Mouse (Mus musculus) testis, adult 2 months (tissue): ENCODE data around the gene Galnt14. TPM values are rescaled to one million over a fixed set of nuclear protein-coding genes. Genes with fewer than 3 reads are reported as not detected.

ENCODE experiments used
- H3K27ac ChIP-seq: fragments of 200-500 bp; 2 replicates; pipeline ENCODE4 v1.5.1; 2012; ENCODE audit warnings: low read depth, low read length; ENCODE audit not compliant: control insufficient read depth, insufficient read depth
- H3K27me3 ChIP-seq: fragments of 200-500 bp; 2 replicates; pipeline ENCODE4 v1.6.1; 2012; ENCODE audit warnings: mild to moderate bottlenecking, low read length, moderate library complexity; ENCODE audit not compliant: control insufficient read depth, insufficient read depth
- H3K36me3 ChIP-seq: fragments of 200-500 bp; 2 replicates; pipeline ENCODE4 v1.6.1; 2012; ENCODE audit warnings: mild to moderate bottlenecking, low read length; ENCODE audit not compliant: control insufficient read depth, insufficient read depth
- H3K4me1 ChIP-seq: fragments of 200-500 bp; 2 replicates; pipeline ENCODE4 v1.6.1; 2012; ENCODE audit warnings: low read length; ENCODE audit not compliant: control insufficient read depth, insufficient read depth
- H3K4me3 ChIP-seq: fragments of 200-500 bp; 2 replicates; pipeline ENCODE4 v1.5.1; 2012; ENCODE audit warnings: low read depth, mild to moderate bottlenecking, low read length, moderate library complexity, mixed read lengths; ENCODE audit not compliant: control insufficient read depth
- CTCF ChIP-seq: fragments of 200-500 bp; IDR thresholded peaks from 2 replicates; pipeline ENCODE4 v1.5.1; 2012; ENCODE audit warnings: low read depth, mild to moderate bottlenecking, inconsistent platforms, low read length, moderate library complexity; ENCODE audit not compliant: control insufficient read depth, insufficient read depth, insufficient replicate concordance
- POLR2A ChIP-seq: fragments of 200-500 bp; IDR thresholded peaks from 2 replicates; pipeline ENCODE4 v1.6.1; 2012; ENCODE audit warnings: low read depth, mild to moderate bottlenecking, inconsistent platforms, low read length, moderate library complexity; ENCODE audit not compliant: control insufficient read depth
- polyA plus RNA-seq: library from polyadenylated mRNA; depleted of rRNA; stranded (reverse); fragments of >200 nt; gene quantifications from 2 replicates; pipeline ENCODE4 v1.2.3, GENCODE M21; 2012

Gene Galnt14
- polyA plus RNA-seq, 1 experiment = 3.9 TPM

GRCm38 (mm10) chr17:73663237-73663636 lies 47.0 kb downstream of the Galnt14 start:
- Histone ChIP-seq H3K27ac (no peak overlapping the region), H3K4me1 (no peaks in the 10 kb centered on the region)
- no peak for TF ChIP-seq CTCF
- TF ChIP-seq POLR2A = no peak

GRCm38 (mm10) chr17:73658731-73659445 lies 51.4 kb downstream of the Galnt14 start:
- no peaks in the 10 kb centered on the region for H3K36me3 ChIP-seq
- no peaks in the 10 kb centered on the region for H3K27me3 ChIP-seq
- TF ChIP-seq POLR2A = no peak
- TF ChIP-seq CTCF = no peak
- no peaks in the 10 kb centered on the region for H3K4me1 ChIP-seq
- no peak overlapping the region for H3K4me3 ChIP-seq
- no peak overlapping the region for H3K27ac ChIP-seq

More at GRCm38 (mm10) chr17:73663237-73663636, 47.0 kb downstream of the Galnt14 start:
- no peak overlapping the region for H3K4me3 ChIP-seq
- H3K27me3 ChIP-seq = no peaks in the 10 kb centered on the region
- H3K36me3 ChIP-seq = no peaks in the 10 kb centered on the region

- TF ChIP-seq CTCF (no peak), POLR2A (no peak)
- Histone ChIP-seq H3K4me1 (no peaks in the 10 kb centered on the region), H3K27ac (no peak overlapping the region), H3K36me3 (no peaks in the 10 kb centered on the region), H3K27me3 (no peaks in the 10 kb centered on the region), H3K4me3 (no peak overlapping the region)
These were observed 53.9 kb downstream of the Galnt14 start for GRCm38 (mm10) chr17:73656373-73656772.

GRCm38 (mm10) chr17:73654261-73654660 lies 56.0 kb downstream of the Galnt14 start:
- Histone ChIP-seq H3K4me3 (no peak overlapping the region), H3K27me3 (no peaks in the 10 kb centered on the region), H3K36me3 (no peaks in the 10 kb centered on the region), H3K4me1 (no peaks in the 10 kb centered on the region), H3K27ac (no peak overlapping the region)
- no peak for TF ChIP-seq CTCF
- TF ChIP-seq POLR2A = no peak

GRCm38 (mm10) chr17:73649371-73649770 lies 60.9 kb downstream of the Galnt14 start:
- Histone ChIP-seq H3K4me3 (no peak overlapping the region), H3K27me3 (no peaks in the 10 kb centered on the region), H3K27ac (no peak overlapping the region), H3K4me1 (no peaks in the 10 kb centered on the region), H3K36me3 (no peaks in the 10 kb centered on the region)
- TF ChIP-seq POLR2A = no peak
- TF ChIP-seq CTCF = no peak

GRCm38 (mm10) chr17:73641676-73642075 lies 68.6 kb downstream of the Galnt14 start:
- H3K36me3 ChIP-seq = no peaks in the 10 kb centered on the region
- H3K4me1 ChIP-seq = no peaks in the 10 kb centered on the region
- no peak overlapping the region for H3K27ac ChIP-seq
- no peaks in the 10 kb centered on the region for H3K27me3 ChIP-seq
- TF ChIP-seq CTCF = no peak
- TF ChIP-seq POLR2A = no peak
- no peak overlapping the region for H3K4me3 ChIP-seq

- H3K27ac ChIP-seq = no peak overlapping the region
- TF ChIP-seq POLR2A (no peak), CTCF (no peak)
- H3K4me1 ChIP-seq = no peaks in the 10 kb centered on the region
- no peaks in the 10 kb centered on the region for H3K36me3 ChIP-seq
- no peaks in the 10 kb centered on the region for H3K27me3 ChIP-seq
- no peak overlapping the region for H3K4me3 ChIP-seq
These were observed 70.2 kb downstream of the Galnt14 start for GRCm38 (mm10) chr17:73640117-73640480.
